Mouse (Mus musculus): Measurements from ENCODE around the gene Gm13871. TPM values are rescaled to one million over a fixed set of nuclear protein-coding genes. Genes with fewer than 3 reads are reported as not detected.
"Not testable (repeated sequence)": the region's sequence is repeated elsewhere in the genome, so short reads cannot be mapped to it uniquely, and the experiment has no call there.

Gm13871 gene
- not detected in 2 replicates for polyA plus RNA-seq (2012; rRNA removed)

- not testable (repeated sequence) for H3K4me1 ChIP-seq (ENCODE audit: control insufficient read depth, insufficient read depth, low read length); H3K27ac ChIP-seq (ENCODE audit: insufficient read depth, low read length); H3K4me3 ChIP-seq (ENCODE audit: insufficient read depth, low read length)
Measured at GRCm38 (mm10) chr4:73905853-73906252, at the start of gene Gm13871. Gm13871 (minus strand) TSS chr4:73905953.

GRCm38 (mm10) chr4:73950375-73950896, 44.7 kb upstream of the Gm13871 start, which contains the start of gene 2310002L09Rik:
2310002L09Rik (minus strand) TSS chr4:73950846.
- H3K27ac ChIP-seq (ENCODE audit: insufficient read depth, low read length) = no peak within 1 kb of the TSS
- H3K4me3 ChIP-seq (ENCODE audit: insufficient read depth, low read length) = no peak within 1 kb of the TSS
- TF ChIP-seq POLR2A (IDR thresholded peaks at IDR 0.05; ENCODE audit: extremely low read depth, insufficient read depth, low read length) (no peak), CTCF (IDR thresholded peaks at IDR 0.05; ENCODE audit: extremely low read depth, insufficient read depth, low read length) (no peak)
- no peaks in the 10 kb centered on the region for H3K4me1 ChIP-seq (ENCODE audit: control insufficient read depth, insufficient read depth, low read length)

GRCm38 (mm10) chr4:73920660-73921059, 14.9 kb upstream of the Gm13871 start, which contains the start of gene Gm11756:
Gm11756 (minus strand) TSS chr4:73920760.
- not testable (repeated sequence) for H3K27ac ChIP-seq (ENCODE audit: insufficient read depth, low read length); H3K4me3 ChIP-seq (ENCODE audit: insufficient read depth, low read length); H3K4me1 ChIP-seq (ENCODE audit: control insufficient read depth, insufficient read depth, low read length)

GRCm38 (mm10) chr4:73891012-73891411, 14.7 kb downstream of the Gm13871 start, which contains the start of gene Gm11757:
Gm11757 (minus strand) TSS chr4:73891112.
- H3K4me1 ChIP-seq (ENCODE audit: control insufficient read depth, insufficient read depth, low read length); H3K27ac ChIP-seq (ENCODE audit: insufficient read depth, low read length); H3K4me3 ChIP-seq (ENCODE audit: insufficient read depth, low read length): not testable (repeated sequence)

- H3K27ac ChIP-seq (ENCODE audit: insufficient read depth, low read length); H3K4me1 ChIP-seq (ENCODE audit: control insufficient read depth, insufficient read depth, low read length); H3K4me3 ChIP-seq (ENCODE audit: insufficient read depth, low read length): not testable (repeated sequence)
Measured at GRCm38 (mm10) chr4:73876166-73876565, 29.6 kb downstream of the Gm13871 start, which contains the start of gene Gm11758. Gm11758 (minus strand) TSS chr4:73876266.

Other genes with a start within 250 kb of the Gm13871 start
- gene Gm11239, start 237.6 kb downstream of the Gm13871 start, polyA plus RNA-seq (2012; rRNA removed) = not detected in 2 replicates
- gene Gm428, start 222.4 kb downstream of the Gm13871 start, polyA plus RNA-seq (2012; rRNA removed) = not detected in 2 replicates
- 0.06 TPM in 1 of 2 replicates, not detected in the other for gene Rasef, start 115.0 kb downstream of the Gm13871 start, polyA plus RNA-seq (2012; rRNA removed)
- not detected in 2 replicates for gene Gm11758, start 29.7 kb downstream of the Gm13871 start, polyA plus RNA-seq (2012; rRNA removed)
- gene Gm11757, start 14.8 kb downstream of the Gm13871 start, polyA plus RNA-seq (2012; rRNA removed) = not detected in 2 replicates
- not detected in 2 replicates for gene Gm11756, start 14.8 kb upstream of the Gm13871 start, polyA plus RNA-seq (2012; rRNA removed)
- not detected in 2 replicates for gene 2310002L09Rik, start 44.9 kb upstream of the Gm13871 start, polyA plus RNA-seq (2012; rRNA removed)
- gene Frmd3, start 107.5 kb upstream of the Gm13871 start, polyA plus RNA-seq (2012; rRNA removed) = 6.1 and 6.5 TPM in 2 replicates

Measured in cortical plate, adult 2 months (tissue).